Comparison of ENCODE assay signal across 9 mouse cellular contexts in the genomic region with DNA sequence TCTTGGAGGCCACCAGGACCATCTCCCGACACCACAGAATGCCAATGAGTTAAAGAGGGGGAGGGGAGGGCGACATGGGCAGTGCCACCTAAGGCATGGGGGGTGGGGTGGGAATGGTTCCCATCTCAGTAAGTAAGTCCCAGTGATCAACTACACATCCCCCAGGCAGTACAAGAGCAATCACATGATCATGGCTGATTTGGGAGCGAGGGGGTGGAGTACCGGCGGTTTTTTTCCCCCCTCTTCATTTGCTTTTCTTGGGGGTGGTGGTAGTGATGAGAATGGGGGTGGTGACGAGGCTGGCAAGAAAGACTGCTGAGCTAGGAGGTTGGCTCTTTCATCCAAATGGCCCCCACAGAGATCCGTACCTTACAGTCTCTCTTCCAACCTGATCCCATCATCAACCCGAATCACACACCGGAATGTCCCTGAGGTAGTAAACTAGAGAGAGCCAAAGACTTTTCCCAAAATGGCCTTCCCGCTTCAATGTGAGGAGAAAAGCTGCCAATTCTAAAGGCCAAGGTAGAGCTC. TPM values are rescaled to one million over a fixed set of nuclear protein-coding genes. Genes with fewer than 3 reads are reported as not detected.
DNase-seq lines count a peak whose midpoint lies in the region; ATAC-seq and TF ChIP-seq lines count a peak whose summit lies in the region.
"Had no signal": no experiment of that assay in that cellular context is flagged by ENCODE, and none has a peak within 500 bp of the region (broad histone marks: within the 10 kb centered on the region; RNA-seq: fewer than 3 reads in every experiment).

No protein-coding gene starts in this region.

- H3K4me2 ChIP-seq in heart, embryonic 16.5 days (ENCODE audit: low read depth, low read length), result peak overlapping the region; percentile 95
- peak overlapping the region; percentile 93 for H3K4me2 ChIP-seq in embryonic facial prominence, embryonic 11.5 days (ENCODE audit: low read depth, low read length)
- peak overlapping the region; percentile 95 for H3K4me2 ChIP-seq in intestine, postnatal 0 days (replicated peaks; ENCODE audit: low read depth)
- peak overlapping the region; percentile 86 for H3K4me2 ChIP-seq in midbrain, postnatal 0 days (ENCODE audit: low read depth, low read length, poor library complexity, severe bottlenecking)

- no peak overlapping the region for H3K27ac ChIP-seq in heart, embryonic 16.5 days (ENCODE audit: low read length)
- no peak overlapping the region for H3K27ac ChIP-seq in embryonic facial prominence, embryonic 11.5 days (replicated peaks; ENCODE audit: low read depth, low read length)
- H3K27ac ChIP-seq in intestine, postnatal 0 days (ENCODE audit: low read depth, low read length), result no peak overlapping the region
- H3K27ac ChIP-seq in midbrain, postnatal 0 days (ENCODE audit: low read depth, low read length), result peak overlapping the region; percentile 67

- ATAC-seq in heart, embryonic 16.5 days (replicated peaks; ENCODE audit: extremely low read depth, insufficient read depth, low FRiP score), result no peak
- no peak for ATAC-seq in embryonic facial prominence, embryonic 11.5 days (replicated peaks; ENCODE audit: insufficient number of reproducible peaks, low FRiP score, low TSS enrichment, low read depth)
- no peak for ATAC-seq in intestine, postnatal 0 days
- ATAC-seq in midbrain, postnatal 0 days (ENCODE audit: low FRiP score), result no peak; the same call in 1 of the 2 replicates
- ATAC-seq in erythroid progenitor cell, adult 5-6 weeks (replicated peaks; ENCODE audit: low FRiP score, poor library complexity, severe bottlenecking), result no peak

- peak overlapping the region; percentile 68 for H3K4me3 ChIP-seq in heart, embryonic 16.5 days (ENCODE audit: low read length)
- peak overlapping the region; percentile 58 for H3K4me3 ChIP-seq in embryonic facial prominence, embryonic 11.5 days (ENCODE audit: low read depth, low read length)
- peak overlapping the region; percentile 56 for H3K4me3 ChIP-seq in intestine, postnatal 0 days (ENCODE audit: low read depth, low read length)
- peak overlapping the region; percentile 55 for H3K4me3 ChIP-seq in midbrain, postnatal 0 days (ENCODE audit: low read depth, low read length)

- DNase-seq in heart, adult 11 months, result no peak
- DNase-seq in embryonic facial prominence, embryonic 11.5 days (ENCODE audit: low spot score), result no peak
- peak; percentile 42 for DNase-seq in midbrain, postnatal 0 days (ENCODE audit: low spot score)
- DNase-seq in testis, postnatal 10 days (ENCODE audit: low spot score), result no peak
- no peak for DNase-seq in adrenal gland, adult 18-20 months (ENCODE audit: low spot score in 2 of 2)

- H3K27me3 ChIP-seq in heart, embryonic 16.5 days (ENCODE audit: control insufficient read depth, insufficient read depth, low read length), result peaks cover 21% of the 10 kb centered on the region
- H3K27me3 ChIP-seq in embryonic facial prominence, embryonic 11.5 days (ENCODE audit: control insufficient read depth, insufficient read depth, low read length), result no peaks in the 10 kb centered on the region
- H3K27me3 ChIP-seq in intestine, postnatal 0 days (replicated peaks; ENCODE audit: control insufficient read depth, insufficient read depth, low read length), result 0 out of 2 replicates have a peak, but pooled peaks cover 5% of the 10 kb centered on the region
- H3K27me3 ChIP-seq in midbrain, postnatal 0 days (ENCODE audit: insufficient read depth, low read length), result no peaks in the 10 kb centered on the region

- TF ChIP-seq CTCF in intestine, postnatal 0 days (IDR thresholded peaks at IDR 0.05; ENCODE audit: low read depth), result no peak
- no peak for TF ChIP-seq CTCF in midbrain, postnatal 0 days (IDR thresholded peaks at IDR 0.05)

- H3K9ac ChIP-seq in heart, embryonic 16.5 days (ENCODE audit: low read length), result peak overlapping the region; percentile 68
- peak overlapping the region; percentile 76 for H3K9ac ChIP-seq in embryonic facial prominence, embryonic 11.5 days (replicated peaks; ENCODE audit: low read length)
- no peak overlapping the region for H3K9ac ChIP-seq in intestine, postnatal 0 days (ENCODE audit: low read depth, low read length)
- peak overlapping the region; percentile 85 for H3K9ac ChIP-seq in midbrain, postnatal 0 days (replicated peaks; ENCODE audit: low read length, poor library complexity, severe bottlenecking)

- peaks cover 6% of the 10 kb centered on the region for H3K4me1 ChIP-seq in heart, embryonic 16.5 days (ENCODE audit: control insufficient read depth, insufficient read depth, low read length)
- peaks cover 8% of the 10 kb centered on the region for H3K4me1 ChIP-seq in embryonic facial prominence, embryonic 11.5 days (ENCODE audit: control insufficient read depth, insufficient read depth, low read length)
- peaks cover 4% of the 10 kb centered on the region; the same call in 1 of the 2 replicates for H3K4me1 ChIP-seq in intestine, postnatal 0 days (replicated peaks; ENCODE audit: control insufficient read depth, insufficient read depth, low read length)
- H3K4me1 ChIP-seq in midbrain, postnatal 0 days (ENCODE audit: insufficient read depth, low read length), result peaks cover 8% of the 10 kb centered on the region

- 26% methylated on average over 10 of the region's 10 CpGs for WGBS in heart, embryonic 16.5 days
- 6% methylated on average over 10 of the region's 10 CpGs for WGBS in embryonic facial prominence, embryonic 11.5 days
- 39% methylated on average over 10 of the region's 10 CpGs for WGBS in intestine, postnatal 0 days
- WGBS in midbrain, postnatal 0 days, result 5% methylated on average over 10 of the region's 10 CpGs

- H3K36me3 ChIP-seq in heart, embryonic 16.5 days (ENCODE audit: control insufficient read depth, insufficient read depth), result no peaks in the 10 kb centered on the region
- H3K36me3 ChIP-seq in embryonic facial prominence, embryonic 11.5 days (replicated peaks; ENCODE audit: control insufficient read depth, insufficient read depth, low read depth, low read length), result no peaks in the 10 kb centered on the region
- H3K36me3 ChIP-seq in intestine, postnatal 0 days (ENCODE audit: control insufficient read depth, insufficient read depth), result no peaks in the 10 kb centered on the region
- no peaks in the 10 kb centered on the region for H3K36me3 ChIP-seq in midbrain, postnatal 0 days (ENCODE audit: insufficient read depth, low read length)
- H3K36me3 ChIP-seq: G1E had no signal

- H3K9me3 ChIP-seq in heart, embryonic 16.5 days (replicated peaks; ENCODE audit: control insufficient read depth, low read length), result no peaks in the 10 kb centered on the region
- H3K9me3 ChIP-seq in embryonic facial prominence, embryonic 11.5 days (replicated peaks; ENCODE audit: control insufficient read depth, low read length), result no peaks in the 10 kb centered on the region
- H3K9me3 ChIP-seq in intestine, postnatal 0 days (ENCODE audit: control insufficient read depth), result no peaks in the 10 kb centered on the region
- H3K9me3 ChIP-seq in midbrain, postnatal 0 days (ENCODE audit: low read length), result no peaks in the 10 kb centered on the region
- H3K9me3 ChIP-seq: G1E had no signal

RNA-seq across cellular contexts. Expression of a gene that starts 51.8 kb away (rescaled TPM):
- 21.0 and 22.9 TPM in 2 replicates for polyA plus RNA-seq in heart, embryonic 16.5 days (2015; fragmentation: Nextera tagmentation; extraction: Ambion mirVana)
- 31.9 and 32.3 TPM in 2 replicates for polyA plus RNA-seq in embryonic facial prominence, embryonic 11.5 days (2014; fragmentation: Nextera tagmentation; extraction: Ambion mirVana)
- polyA plus RNA-seq in intestine, postnatal 0 days (2015; fragmentation: Nextera tagmentation; extraction: Ambion mirVana), result 32.3 and 35.0 TPM in 2 replicates
- 243 and 250 TPM in 2 replicates for total RNA-seq in midbrain, postnatal 0 days (2014; rRNA removed)
- polyA plus RNA-seq in midbrain, postnatal 0 days (2015; fragmentation: Nextera tagmentation; extraction: Ambion mirVana), result 99.4 and 102 TPM in 2 replicates
- 4.0 and 10.9 TPM in 2 replicates for total RNA-seq in erythroid progenitor cell, adult 5-6 weeks (2015; ENCODE audit: low replicate concordance)
- 7.0 and 7.7 TPM in 2 replicates for total RNA-seq in erythroid progenitor cell, adult 5-6 weeks (2017; ENCODE audit: low replicate concordance)
- total RNA-seq in adrenal gland, adult 18-20 months (2021), result 10 to 100 TPM; 55.4 to 56.2 TPM
- polyA plus RNA-seq: G1E had no signal
